Mouse (Mus musculus) lung, adult 2 months (tissue): Measurements from ENCODE around the gene Tecpr1. TPM values are rescaled to one million over a fixed set of nuclear protein-coding genes. Genes with fewer than 3 reads are reported as not detected.

ENCODE experiments used
- DNase-seq: peaks from one replicate; pipeline ENCODE4 v3.0.0; 2022
- H3K4me1 ChIP-seq: fragments of 200-500 bp; 2 replicates; pipeline ENCODE4 v1.6.1; 2011; ENCODE audit warnings: low read length; ENCODE audit not compliant: control insufficient read depth, insufficient read depth
- H3K4me3 ChIP-seq: fragments of 200-500 bp; replicated peaks from 2 replicates; pipeline ENCODE3; 2011; ENCODE audit warnings: low read depth, mild to moderate bottlenecking, control low read depth, low read length; ENCODE audit errors: extremely low read depth
- CTCF ChIP-seq: fragments of 200-500 bp; IDR thresholded peaks from 2 replicates; pipeline ENCODE4 v1.5.1; 2011; ENCODE audit warnings: mild to moderate bottlenecking, low read length, control low read depth; ENCODE audit not compliant: insufficient read depth
- POLR2A ChIP-seq: fragments of 200-500 bp; IDR thresholded peaks from 2 replicates; pipeline ENCODE4 v1.6.1; 2011; ENCODE audit warnings: low read depth, mild to moderate bottlenecking, control low read depth, low read length, borderline replicate concordance; ENCODE audit errors: extremely low read depth
- WGBS: fragments of 180-500 bp; shearing (Covaris S2); methylation state at CpG from one replicate; pipeline ENCODE4 v1.1.7; 2018; 5-methylcytosine and 5-hydroxymethylcytosine counted together
- polyA plus RNA-seq: library from polyadenylated mRNA; depleted of rRNA; stranded (reverse); fragments of >200 nt; gene quantifications from 2 replicates; pipeline ENCODE4 v1.2.3, GENCODE M21; 2012

The Tecpr1 gene
- polyA plus RNA-seq, 1 experiment, result 117 TPM

GRCm38 (mm10) chr5:144221305-144221704 is 2.1 kb downstream of the Tecpr1 start:
- Histone ChIP-seq H3K4me3 (no peak overlapping the region), H3K4me1 (peaks cover 27% of the 10 kb centered on the region)
- WGBS, result 19% methylated on average over 4 of the region's 4 CpGs
- TF ChIP-seq CTCF, result no peak
- no peak for TF ChIP-seq POLR2A
- DNase-seq, result peak; percentile 26

- 86% methylated on average over 5 of the region's 5 CpGs for WGBS
- no peak for DNase-seq
- no peak for TF ChIP-seq CTCF
- TF ChIP-seq POLR2A, result no peak
- Histone ChIP-seq H3K4me3 (no peak overlapping the region), H3K4me1 (peaks cover 26% of the 10 kb centered on the region)
These were observed 3.5 kb downstream of the Tecpr1 start for GRCm38 (mm10) chr5:144219936-144220335.

GRCm38 (mm10) chr5:144219306-144219705 is 4.1 kb downstream of the Tecpr1 start:
- H3K4me1 ChIP-seq, result peaks cover 22% of the 10 kb centered on the region
- no peak overlapping the region for H3K4me3 ChIP-seq
- DNase-seq, result no peak
- WGBS, result 51% methylated on average over 12 of the region's 12 CpGs
- TF ChIP-seq CTCF (no peak), POLR2A (no peak)

GRCm38 (mm10) chr5:144218061-144218460 is 5.4 kb downstream of the Tecpr1 start:
- WGBS, result 88% methylated on average over 7 of the region's 7 CpGs
- no peak for DNase-seq
- Histone ChIP-seq H3K4me1 (peaks cover 20% of the 10 kb centered on the region), H3K4me3 (no peak overlapping the region)
- TF ChIP-seq CTCF (no peak), POLR2A (no peak)

- WGBS, result 79% methylated on average over 2 of the region's 2 CpGs
- Histone ChIP-seq H3K4me3 (no peak overlapping the region), H3K4me1 (peaks cover 11% of the 10 kb centered on the region; the same call in 1 of the 2 replicates)
- no peak for DNase-seq
- no peak for TF ChIP-seq POLR2A
- TF ChIP-seq CTCF, result no peak
These were observed 7.4 kb downstream of the Tecpr1 start for GRCm38 (mm10) chr5:144215992-144216391.

GRCm38 (mm10) chr5:144214453-144214852 is 9.0 kb downstream of the Tecpr1 start:
- TF ChIP-seq POLR2A (no peak), CTCF (peak; percentile 88)
- WGBS, result 40% methylated on average over 7 of the region's 7 CpGs
- Histone ChIP-seq H3K4me1 (peaks cover 2% of the 10 kb centered on the region; the same call in 1 of the 2 replicates), H3K4me3 (no peak overlapping the region)
- peak; percentile 67 for DNase-seq

GRCm38 (mm10) chr5:144207478-144207877 is 15.9 kb downstream of the Tecpr1 start:
- peak; percentile 57 for DNase-seq

GRCm38 (mm10) chr5:144206069-144206468 is 17.3 kb downstream of the Tecpr1 start:
- Histone ChIP-seq H3K4me1 (no peaks in the 10 kb centered on the region), H3K4me3 (no peak overlapping the region)
- 94% methylated on average over 15 of the region's 15 CpGs for WGBS
- no peak for DNase-seq
- no peak for TF ChIP-seq CTCF
- no peak for TF ChIP-seq POLR2A

More at GRCm38 (mm10) chr5:144207478-144207877, 15.9 kb downstream of the Tecpr1 start:
- Histone ChIP-seq H3K4me3 (no peak overlapping the region), H3K4me1 (no peaks in the 10 kb centered on the region)
- 44% methylated on average over 11 of the region's 11 CpGs for WGBS
- TF ChIP-seq CTCF (peak; percentile 73), POLR2A (no peak)

- no peak for DNase-seq
- H3K4me3 ChIP-seq, result no peak overlapping the region
- WGBS, result 89% methylated on average over 10 of the region's 10 CpGs
- no peaks in the 10 kb centered on the region for H3K4me1 ChIP-seq
- TF ChIP-seq CTCF (no peak), POLR2A (no peak)
These were observed 18.5 kb downstream of the Tecpr1 start for GRCm38 (mm10) chr5:144204911-144205310.

GRCm38 (mm10) chr5:144204303-144204702 is 19.1 kb downstream of the Tecpr1 start:
- WGBS, result 93% methylated on average over 12 of the region's 12 CpGs
- DNase-seq, result no peak
- TF ChIP-seq POLR2A, result no peak
- no peak for TF ChIP-seq CTCF
- Histone ChIP-seq H3K4me3 (no peak overlapping the region), H3K4me1 (no peaks in the 10 kb centered on the region)
